Mouse (Mus musculus): ENCODE measurements at regions not wholly inside any gene's neighbourhood (a gene's known extent, or its start where the extent isn't known, plus 50 kb on each side); places are given as distances from the start of the nearest gene placed in this dataset.

DNA sequence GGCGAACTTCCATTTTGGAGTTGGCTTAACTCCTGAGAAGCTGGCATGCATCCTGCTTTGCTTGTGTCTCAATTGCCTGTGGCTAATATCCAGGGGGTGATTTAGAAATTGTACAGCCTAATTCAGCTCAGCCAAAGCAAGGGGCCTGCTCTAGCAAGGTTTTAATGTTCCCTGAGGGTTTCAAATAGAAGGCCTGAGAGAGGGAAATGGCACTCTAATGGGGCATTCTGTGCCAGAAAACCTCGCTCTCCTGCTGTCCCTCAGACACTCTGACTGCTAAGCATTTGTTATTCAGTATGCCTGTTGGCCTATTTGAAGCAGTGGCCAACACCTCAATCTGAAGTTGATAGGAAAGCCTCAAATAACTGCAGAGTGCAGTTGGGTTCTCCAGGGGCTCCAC lies 115.2 kb upstream of the Alcam start:
- no peak for TF ChIP-seq POLR2A (IDR thresholded peaks at IDR 0.05; ENCODE audit: low read depth, low read length)
- no peak for TF ChIP-seq CTCF (conservative IDR thresholded peaks at IDR 0.05; ENCODE audit: insufficient read depth, insufficient read length, low read depth, low read length)
